Comparison of ENCODE assay signal across 11 mouse cellular contexts in the genomic region with DNA sequence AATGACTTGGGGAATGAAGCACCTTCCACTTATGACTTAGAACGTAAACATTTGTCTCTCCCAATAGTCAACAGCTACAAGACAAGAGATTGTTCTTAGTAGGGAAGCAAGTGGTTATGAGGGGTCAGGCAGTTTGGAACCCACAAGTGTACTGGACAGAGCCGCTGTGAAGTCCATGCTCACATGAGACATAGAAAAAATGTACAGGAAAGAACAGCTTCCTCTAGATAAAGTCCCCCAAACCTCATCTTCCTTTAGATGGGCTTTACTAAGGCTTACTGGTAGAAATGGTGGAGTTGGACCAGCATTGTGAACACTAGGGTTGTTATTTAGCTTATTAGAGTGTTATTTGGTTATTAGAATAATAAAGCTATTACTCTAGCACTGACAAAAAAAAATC.
"Had no signal": no experiment of that assay in that cellular context is flagged by ENCODE, and none has a peak within 500 bp of the region (broad histone marks: within the 10 kb centered on the region; RNA-seq: fewer than 3 reads in every experiment).

No protein-coding gene starts in this region.

- H3K4me3 ChIP-seq: liver, embryonic 13.5 days; midbrain, embryonic 13.5 days had no signal

- H3K9me3 ChIP-seq: liver, embryonic 13.5 days; midbrain, embryonic 13.5 days had no signal

- H3K9ac ChIP-seq: liver, embryonic 13.5 days; lung, embryonic 14.5 days; midbrain, embryonic 13.5 days had no signal

- H3K36me3 ChIP-seq: liver, embryonic 13.5 days; midbrain, embryonic 13.5 days had no signal

- DNase-seq: kidney, adult 18-20 months; kidney, adult 9 months; kidney, postnatal 14 days; kidney, postnatal 4 days; thymus, adult 2 months; thymus, postnatal 14 days had no signal

- H3K4me2 ChIP-seq: liver, embryonic 13.5 days; lung, embryonic 14.5 days; midbrain, embryonic 13.5 days had no signal

- H3K27ac ChIP-seq: liver, embryonic 13.5 days; midbrain, embryonic 13.5 days had no signal

- H3K27me3 ChIP-seq: liver, embryonic 13.5 days; midbrain, embryonic 13.5 days had no signal

- ATAC-seq: intestine, embryonic 16.5 days; midbrain, embryonic 13.5 days; midbrain, embryonic 16.5 days had no signal
